Mouse (Mus musculus) kidney, embryonic 14.5 days (tissue): Measurements from ENCODE around the gene Tmem185b. TPM values are rescaled to one million over a fixed set of nuclear protein-coding genes. Genes with fewer than 3 reads are reported as not detected.

ENCODE experiments used
- ATAC-seq: fragments of 200-750 bp; cut with Nextera tagmentation; 2 replicates; pipeline ENCODE4 v1.8.0; 2017; ENCODE audit warnings: moderate number of reproducible peaks, mild to moderate bottlenecking, moderate TSS enrichment, moderate library complexity; ENCODE audit not compliant: low FRiP score, low TSS enrichment
- H3K27ac ChIP-seq: fragments of 300-500 bp; sonication (generic); 2 replicates; pipeline ENCODE4 v1.5.1; 2014; ENCODE audit warnings: low read depth, mild to moderate bottlenecking, low read length, moderate library complexity, mixed read lengths
- H3K27me3 ChIP-seq: fragments of 300-500 bp; sonication (generic); 2 replicates; pipeline ENCODE4 v1.6.1; 2014; ENCODE audit warnings: mild to moderate bottlenecking, low read length; ENCODE audit not compliant: control insufficient read depth, insufficient read depth
- H3K36me3 ChIP-seq: fragments of 300-500 bp; sonication (generic); 2 replicates; pipeline ENCODE4 v1.6.1; 2014; ENCODE audit warnings: low read length, mixed read lengths; ENCODE audit not compliant: control insufficient read depth, insufficient read depth
- H3K4me1 ChIP-seq: fragments of 300-500 bp; sonication (generic); 2 replicates; pipeline ENCODE4 v1.6.1; 2014; ENCODE audit warnings: low read length, mixed read lengths; ENCODE audit not compliant: control insufficient read depth, insufficient read depth
- H3K4me2 ChIP-seq: fragments of 300-500 bp; sonication (generic); replicated peaks from 2 replicates; pipeline ENCODE4 v1.6.1; 2014; ENCODE audit warnings: low read depth, mild to moderate bottlenecking, low read length
- H3K4me3 ChIP-seq: fragments of 300-500 bp; sonication (generic); 2 replicates; pipeline ENCODE4 v1.5.1; 2014; ENCODE audit warnings: mild to moderate bottlenecking, low read length
- H3K9ac ChIP-seq: fragments of 300-500 bp; sonication (generic); 2 replicates; pipeline ENCODE4 v1.6.1; 2014; ENCODE audit warnings: low read depth, mild to moderate bottlenecking, low read length, moderate library complexity
- H3K9me3 ChIP-seq: fragments of 300-500 bp; sonication (generic); 2 replicates; pipeline ENCODE4 v1.6.1; 2016; ENCODE audit warnings: low read length; ENCODE audit not compliant: control insufficient read depth
- WGBS: fragments of 180-500 bp; shearing (Covaris S2); extraction: QIAGEN DNeasy Blood & Tissue Kit; methylation state at CpG from one replicate; pipeline ENCODE4 v1.1.7; 2014; 5-methylcytosine and 5-hydroxymethylcytosine counted together
- polyA plus RNA-seq: library from polyadenylated mRNA; unstranded; fragments of >200 nt; fragmentation: Nextera tagmentation; extraction: Ambion mirVana; gene quantifications from 2 replicates; pipeline ENCODE4 v1.2.1, GENCODE M21; 2014

Gene Tmem185b
- polyA plus RNA-seq, 1 experiment from 2014 or later, result 28.4 TPM

- no peaks in the 10 kb centered on the region for H3K27me3 ChIP-seq
Observed at GRCm38 (mm10) chr1:119498536-119499231, 27.3 kb upstream of the Tmem185b start.

GRCm38 (mm10) chr1:119499456-119499855, 26.5 kb upstream of the Tmem185b start:
- H3K36me3 ChIP-seq, result no peaks in the 10 kb centered on the region
- H3K4me3 ChIP-seq, result no peak overlapping the region
- H3K27me3 ChIP-seq, result no peaks in the 10 kb centered on the region
- peaks cover 22% of the 10 kb centered on the region; the same call in 1 of the 2 replicates for H3K4me1 ChIP-seq
- H3K27ac ChIP-seq, result no peak overlapping the region
- no peaks in the 10 kb centered on the region for H3K9me3 ChIP-seq
- no peak overlapping the region for H3K4me2 ChIP-seq
- no peak overlapping the region for H3K9ac ChIP-seq
- WGBS, result 91% methylated on average over 10 of the region's 10 CpGs
- ATAC-seq, result no peak

More at GRCm38 (mm10) chr1:119498536-119499231, 27.3 kb upstream of the Tmem185b start:
- H3K9me3 ChIP-seq, result no peaks in the 10 kb centered on the region
- WGBS, result 79% methylated on average over 9 of the region's 9 CpGs
- H3K4me1 ChIP-seq, result peaks cover 21% of the 10 kb centered on the region; the same call in 1 of the 2 replicates
- no peak overlapping the region for H3K9ac ChIP-seq
- no peaks in the 10 kb centered on the region for H3K36me3 ChIP-seq
- H3K27ac ChIP-seq, result peak overlapping the region; percentile 4; the same call in 1 of the 2 replicates
- no peak overlapping the region for H3K4me3 ChIP-seq
- no peak overlapping the region for H3K4me2 ChIP-seq
- no peak for ATAC-seq

GRCm38 (mm10) chr1:119501881-119502280, 24.1 kb upstream of the Tmem185b start:
- H3K4me2 ChIP-seq, result no peak overlapping the region
- peaks cover 33% of the 10 kb centered on the region; the same call in 1 of the 2 replicates for H3K4me1 ChIP-seq

DNA sequence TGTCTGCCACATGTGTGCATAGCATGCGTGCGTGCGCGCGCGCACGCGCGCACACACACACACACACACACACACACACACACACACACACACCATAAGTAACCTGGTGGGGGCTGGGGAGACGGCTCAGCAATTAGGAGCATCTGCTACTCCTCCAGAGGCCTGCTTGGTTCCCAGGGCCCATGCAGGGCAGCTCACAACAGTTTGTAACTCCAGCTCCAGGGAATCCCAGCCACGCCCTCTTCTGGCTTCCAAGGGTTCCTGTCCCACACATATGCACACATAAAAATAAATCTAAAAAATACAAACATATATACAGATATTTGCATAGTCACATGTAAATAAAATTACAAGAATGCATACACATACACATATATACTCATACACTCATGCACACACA, 23.2 kb upstream of the Tmem185b start:
- Histone ChIP-seq H3K9ac (peak overlapping the region; percentile 65; the same call in 1 of the 2 replicates), H3K9me3 (no peaks in the 10 kb centered on the region), H3K4me1 (peaks cover 30% of the 10 kb centered on the region; the same call in 1 of the 2 replicates), H3K27me3 (no peaks in the 10 kb centered on the region), H3K36me3 (no peaks in the 10 kb centered on the region), H3K4me2 (peak overlapping the region; percentile 65), H3K4me3 (peak overlapping the region; percentile 73; the same call in 1 of the 2 replicates), H3K27ac (no peak overlapping the region)
- no peak for ATAC-seq
- 94% methylated on average over 11 of the region's 11 CpGs for WGBS

More at GRCm38 (mm10) chr1:119501881-119502280, 24.1 kb upstream of the Tmem185b start:
- WGBS, result 69% methylated on average over 8 of the region's 8 CpGs
- H3K27me3 ChIP-seq, result no peaks in the 10 kb centered on the region
- ATAC-seq, result no peak
- no peaks in the 10 kb centered on the region for H3K36me3 ChIP-seq
- H3K9ac ChIP-seq, result no peak overlapping the region
- H3K9me3 ChIP-seq, result no peaks in the 10 kb centered on the region
- no peak overlapping the region for H3K27ac ChIP-seq
- H3K4me3 ChIP-seq, result no peak overlapping the region

GRCm38 (mm10) chr1:119503181-119503580, 22.8 kb upstream of the Tmem185b start:
- Histone ChIP-seq H3K4me1 (peaks cover 30% of the 10 kb centered on the region; the same call in 1 of the 2 replicates), H3K9ac (peak overlapping the region; percentile 65; the same call in 1 of the 2 replicates), H3K27ac (no peak overlapping the region), H3K4me3 (peak overlapping the region; percentile 73), H3K27me3 (no peaks in the 10 kb centered on the region), H3K4me2 (peak overlapping the region; percentile 65), H3K9me3 (no peaks in the 10 kb centered on the region), H3K36me3 (no peaks in the 10 kb centered on the region)
- ATAC-seq, result no peak
- WGBS, result 72% methylated on average over 3 of the region's 3 CpGs

- Histone ChIP-seq H3K27me3 (no peaks in the 10 kb centered on the region), H3K36me3 (no peaks in the 10 kb centered on the region), H3K9ac (peak overlapping the region; percentile 65), H3K4me3 (peak overlapping the region; percentile 73), H3K9me3 (no peaks in the 10 kb centered on the region), H3K27ac (peak overlapping the region; percentile 13; the same call in 1 of the 2 replicates), H3K4me1 (peaks cover 28% of the 10 kb centered on the region; the same call in 1 of the 2 replicates), H3K4me2 (peak overlapping the region; percentile 65)
- no peak for ATAC-seq
- 6% methylated on average over 5 of the region's 5 CpGs for WGBS
Observed at GRCm38 (mm10) chr1:119503808-119504207, 22.2 kb upstream of the Tmem185b start.

DNA sequence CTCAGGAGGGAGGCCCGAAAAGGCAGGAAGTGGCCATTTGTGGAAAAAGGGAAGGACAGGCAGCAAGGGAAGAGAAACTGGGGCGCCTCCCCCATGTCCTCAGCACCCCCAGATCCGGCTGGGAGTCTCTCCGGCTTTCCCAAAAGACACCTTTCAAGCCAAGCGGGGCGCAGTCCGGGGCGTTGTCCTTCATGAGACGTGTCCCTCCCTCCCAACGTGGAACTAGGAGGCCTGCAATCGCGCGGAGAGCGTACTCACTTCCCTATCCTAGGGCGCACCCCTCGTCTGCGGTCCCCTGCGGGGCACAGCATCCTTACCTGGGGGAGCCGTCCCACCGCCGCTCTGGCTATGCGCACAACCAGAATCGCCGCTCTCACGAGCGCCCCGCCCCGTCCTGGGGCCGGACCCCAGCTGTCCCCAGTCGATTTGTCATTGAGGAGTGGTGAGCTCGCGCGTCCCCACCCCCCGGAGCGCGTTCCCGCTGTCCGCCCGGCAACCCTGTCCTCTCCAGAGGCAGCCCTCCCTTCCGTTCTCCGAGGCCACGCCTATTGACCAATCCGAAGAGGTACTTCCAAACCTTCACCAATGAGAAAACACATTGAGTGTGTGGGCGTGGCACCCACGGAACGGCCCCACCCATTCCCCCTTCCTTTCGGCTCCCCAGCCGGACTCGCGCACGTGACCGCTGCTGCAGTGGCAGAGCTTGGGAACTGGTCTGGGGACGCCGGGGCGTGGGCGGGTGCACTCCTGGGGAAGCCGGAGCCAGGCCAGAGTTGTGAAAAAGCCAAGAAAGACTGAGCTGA, 21.5 kb upstream of the Tmem185b start, which contains the start of gene Ralb:
Gene Ralb (minus strand): TSS at position 535 of the 803 bp plus-strand sequence.
- H3K36me3 ChIP-seq, result no peaks in the 10 kb centered on the region
- peak within 1 kb of the TSS; percentile 74; the same call in 1 of the 2 replicates for H3K27ac ChIP-seq
- peak within 1 kb of the TSS; percentile 65 for H3K9ac ChIP-seq
- peak within 1 kb of the TSS; percentile 73 for H3K4me3 ChIP-seq
- WGBS, result under 1% methylated on average over 57 of the region's 57 CpGs
- H3K9me3 ChIP-seq, result no peaks in the 10 kb centered on the region
- peaks cover 25% of the 10 kb centered on the region; the same call in 1 of the 2 replicates for H3K4me1 ChIP-seq
- H3K27me3 ChIP-seq, result no peaks in the 10 kb centered on the region
- peak within 1 kb of the TSS; percentile 65 for H3K4me2 ChIP-seq
- peak; percentile 98 for ATAC-seq

GRCm38 (mm10) chr1:119505951-119506350, 20.0 kb upstream of the Tmem185b start:
- H3K27me3 ChIP-seq, result no peaks in the 10 kb centered on the region
- no peak for ATAC-seq
- H3K4me1 ChIP-seq, result peaks cover 26% of the 10 kb centered on the region; the same call in 1 of the 2 replicates
- 92% methylated on average over 3 of the region's 3 CpGs for WGBS
- H3K36me3 ChIP-seq, result no peaks in the 10 kb centered on the region
- no peak overlapping the region for H3K4me3 ChIP-seq
- H3K9ac ChIP-seq, result no peak overlapping the region
- no peaks in the 10 kb centered on the region for H3K9me3 ChIP-seq
- no peak overlapping the region for H3K27ac ChIP-seq
- no peak overlapping the region for H3K4me2 ChIP-seq
